Mouse (Mus musculus) cortical plate, adult 2 months (tissue): ENCODE measurements at regions not wholly inside any gene's neighbourhood (a gene's known extent, or its start where the extent isn't known, plus 50 kb on each side); places are given as distances from the start of the nearest gene placed in this dataset.

Experiments
- H3K27ac ChIP-seq: fragments of 200-500 bp; 2 replicates; pipeline ENCODE4 v1.5.1; 2012; ENCODE audit warnings: low read length, control low read depth, inconsistent platforms; ENCODE audit not compliant: insufficient read depth
- H3K4me1 ChIP-seq: fragments of 200-500 bp; 2 replicates; pipeline ENCODE4 v1.6.1; 2011; ENCODE audit warnings: low read length; ENCODE audit not compliant: control insufficient read depth, insufficient read depth
- H3K4me3 ChIP-seq: fragments of 200-500 bp; 2 replicates; pipeline ENCODE4 v1.5.1; 2011; ENCODE audit warnings: mild to moderate bottlenecking, low read length, control low read depth; ENCODE audit not compliant: insufficient read depth
- CTCF ChIP-seq: fragments of 200-500 bp; IDR thresholded peaks from 2 replicates; pipeline ENCODE4 v1.5.1; 2011; ENCODE audit warnings: mild to moderate bottlenecking, control low read depth, low read length; ENCODE audit not compliant: insufficient read depth; ENCODE audit errors: extremely low read depth
- POLR2A ChIP-seq: fragments of 200-500 bp; IDR thresholded peaks from 2 replicates; pipeline ENCODE4 v1.6.1; 2011; ENCODE audit warnings: mild to moderate bottlenecking, low read length, control low read depth; ENCODE audit not compliant: insufficient read depth; ENCODE audit errors: extremely low read depth

- TF ChIP-seq POLR2A (no peak), CTCF (no peak)
- Histone ChIP-seq H3K27ac (no peak overlapping the region), H3K4me3 (no peak overlapping the region), H3K4me1 (peaks cover 4% of the 10 kb centered on the region)
Measured at GRCm38 (mm10) chr5:118468739-118469138, 91.7 kb upstream of the Med13l start.

GRCm38 (mm10) chr5:118471569-118471968, 88.9 kb upstream of the Med13l start:
- H3K4me3 ChIP-seq: no peak overlapping the region
- TF ChIP-seq POLR2A: no peak
- TF ChIP-seq CTCF: no peak
- H3K4me1 ChIP-seq: no peaks in the 10 kb centered on the region
- no peak overlapping the region for H3K27ac ChIP-seq

- no peak for TF ChIP-seq CTCF
- no peak for TF ChIP-seq POLR2A
- H3K27ac ChIP-seq: no peak overlapping the region
- H3K4me1 ChIP-seq: no peaks in the 10 kb centered on the region
Measured at GRCm38 (mm10) chr5:118472291-118472690, 88.2 kb upstream of the Med13l start.

GRCm38 (mm10) chr5:118473128-118473730, 87.2 kb upstream of the Med13l start:
- no peak for TF ChIP-seq CTCF
- TF ChIP-seq POLR2A: no peak
- H3K4me1 ChIP-seq: no peaks in the 10 kb centered on the region
- no peak overlapping the region for H3K4me3 ChIP-seq
- H3K27ac ChIP-seq: no peak overlapping the region

More at GRCm38 (mm10) chr5:118472291-118472690, 88.2 kb upstream of the Med13l start:
- no peak overlapping the region for H3K4me3 ChIP-seq

GRCm38 (mm10) chr5:118476597-118476996, 83.9 kb upstream of the Med13l start:
- TF ChIP-seq POLR2A: no peak
- no peak for TF ChIP-seq CTCF
- no peak overlapping the region for H3K27ac ChIP-seq
- H3K4me3 ChIP-seq: no peak overlapping the region
- H3K4me1 ChIP-seq: no peaks in the 10 kb centered on the region

GRCm38 (mm10) chr5:118477131-118478119, 83.1 kb upstream of the Med13l start:
- H3K4me1 ChIP-seq: no peaks in the 10 kb centered on the region
- TF ChIP-seq POLR2A (no peak), CTCF (no peak)
- H3K4me3 ChIP-seq: no peak overlapping the region
- no peak overlapping the region for H3K27ac ChIP-seq

- Histone ChIP-seq H3K27ac (no peak overlapping the region), H3K4me3 (no peak overlapping the region), H3K4me1 (no peaks in the 10 kb centered on the region)
- no peak for TF ChIP-seq POLR2A
- no peak for TF ChIP-seq CTCF
Measured at GRCm38 (mm10) chr5:118478120-118478768, 82.2 kb upstream of the Med13l start.

- Histone ChIP-seq H3K27ac (no peak overlapping the region), H3K4me1 (no peaks in the 10 kb centered on the region), H3K4me3 (no peak overlapping the region)
- TF ChIP-seq POLR2A (no peak), CTCF (no peak)
Measured at GRCm38 (mm10) chr5:118480000-118480399, 80.5 kb upstream of the Med13l start.

- no peak overlapping the region for H3K4me3 ChIP-seq
- no peak overlapping the region for H3K27ac ChIP-seq
- no peak for TF ChIP-seq POLR2A
- no peak for TF ChIP-seq CTCF
- H3K4me1 ChIP-seq: no peaks in the 10 kb centered on the region
Measured at GRCm38 (mm10) chr5:118480965-118481793, 79.3 kb upstream of the Med13l start.
